Mouse (Mus musculus) midbrain, embryonic 16.5 days (tissue): ENCODE results near the gene Glis3. TPM values are rescaled to one million over a fixed set of nuclear protein-coding genes. Genes with fewer than 3 reads are reported as not detected.

Experiments used
- ATAC-seq: fragments of 200-750 bp; cut with Nextera tagmentation; 2 replicates; pipeline ENCODE4 v1.8.0; 2017; ENCODE audit warnings: moderate TSS enrichment
- H3K27ac ChIP-seq: fragments of 300-500 bp; sonication (generic); 2 replicates; pipeline ENCODE4 v1.5.1; 2014; ENCODE audit warnings: mild to moderate bottlenecking, low read length, mixed read lengths
- H3K27me3 ChIP-seq: fragments of 300-500 bp; sonication (generic); 2 replicates; pipeline ENCODE4 v1.6.1; 2014; ENCODE audit warnings: low read depth, low read length, mixed read lengths; ENCODE audit not compliant: control insufficient read depth, insufficient read depth
- H3K36me3 ChIP-seq: fragments of 300-500 bp; sonication (generic); 2 replicates; pipeline ENCODE4 v1.6.1; 2014; ENCODE audit warnings: mild to moderate bottlenecking, low read length, moderate library complexity, mixed read lengths; ENCODE audit not compliant: control insufficient read depth, insufficient read depth
- H3K4me1 ChIP-seq: fragments of 300-500 bp; sonication (generic); 2 replicates; pipeline ENCODE4 v1.6.1; 2014; ENCODE audit warnings: mild to moderate bottlenecking, low read length, mixed read lengths; ENCODE audit not compliant: control insufficient read depth, insufficient read depth
- H3K4me2 ChIP-seq: fragments of 300-500 bp; sonication (generic); 2 replicates; pipeline ENCODE4 v1.6.1; 2014; ENCODE audit warnings: mild to moderate bottlenecking, low read length, mixed read lengths
- H3K4me3 ChIP-seq: fragments of 300-500 bp; sonication (generic); 2 replicates; pipeline ENCODE4 v1.5.1; 2014; ENCODE audit warnings: low read depth, mild to moderate bottlenecking, low read length, moderate library complexity, mixed read lengths
- H3K9ac ChIP-seq: fragments of 300-500 bp; sonication (generic); 2 replicates; pipeline ENCODE4 v1.6.1; 2014; ENCODE audit warnings: low read depth, low read length, mixed read lengths
- H3K9me3 ChIP-seq: fragments of 300-500 bp; sonication (generic); replicated peaks from 2 replicates; pipeline ENCODE4 v1.6.1; 2014; ENCODE audit warnings: mild to moderate bottlenecking, low read length, mixed read lengths; ENCODE audit not compliant: control insufficient read depth, poor library complexity, severe bottlenecking
- WGBS: fragments of 180-500 bp; shearing (Covaris S2); extraction: QIAGEN DNeasy Blood & Tissue Kit; methylation state at CpG from one replicate; pipeline ENCODE4 v1.1.7; 2014; 5-methylcytosine and 5-hydroxymethylcytosine counted together
- polyA plus RNA-seq: library from polyadenylated mRNA; unstranded; fragments of >200 nt; fragmentation: Nextera tagmentation; extraction: Ambion mirVana; gene quantifications from 2 replicates; pipeline ENCODE4 v1.2.1, GENCODE M21; 2015

The Glis3 gene
- polyA plus RNA-seq, 1 experiment from 2014 or later: 2.7 TPM

GRCm38 (mm10) chr19:28393766-28394165 is 286.1 kb downstream of the Glis3 start:
- Histone ChIP-seq H3K27ac (no peak overlapping the region), H3K9me3 (no peaks in the 10 kb centered on the region), H3K4me2 (no peak overlapping the region), H3K36me3 (no peaks in the 10 kb centered on the region), H3K27me3 (no peaks in the 10 kb centered on the region; the same call in 1 of the 2 replicates), H3K9ac (no peak overlapping the region), H3K4me3 (no peak overlapping the region), H3K4me1 (no peaks in the 10 kb centered on the region)
- 86% methylated on average over 7 of the region's 7 CpGs for WGBS
- no peak for ATAC-seq

GRCm38 (mm10) chr19:28392838-28393237 is 287.0 kb downstream of the Glis3 start:
- ATAC-seq: no peak
- no peaks in the 10 kb centered on the region for H3K36me3 ChIP-seq

GRCm38 (mm10) chr19:28390920-28391319 is 289.0 kb downstream of the Glis3 start:
- no peak overlapping the region for H3K27ac ChIP-seq
- no peaks in the 10 kb centered on the region for H3K4me1 ChIP-seq
- 70% methylated on average over 4 of the region's 4 CpGs for WGBS
- H3K4me2 ChIP-seq: no peak overlapping the region
- no peaks in the 10 kb centered on the region for H3K9me3 ChIP-seq
- H3K9ac ChIP-seq: no peak overlapping the region
- no peaks in the 10 kb centered on the region; the same call in 1 of the 2 replicates for H3K27me3 ChIP-seq
- no peak overlapping the region for H3K4me3 ChIP-seq
- H3K36me3 ChIP-seq: no peaks in the 10 kb centered on the region
- no peak for ATAC-seq

More at GRCm38 (mm10) chr19:28392838-28393237, 287.0 kb downstream of the Glis3 start:
- Histone ChIP-seq H3K9ac (no peak overlapping the region), H3K27ac (no peak overlapping the region), H3K4me2 (no peak overlapping the region), H3K4me1 (no peaks in the 10 kb centered on the region), H3K4me3 (no peak overlapping the region), H3K27me3 (no peaks in the 10 kb centered on the region; the same call in 1 of the 2 replicates), H3K9me3 (no peaks in the 10 kb centered on the region)
- 85% methylated on average over 3 of the region's 3 CpGs for WGBS

GRCm38 (mm10) chr19:28389146-28389545 is 290.7 kb downstream of the Glis3 start:
- 73% methylated on average over 5 of the region's 5 CpGs for WGBS
- no peak overlapping the region for H3K4me3 ChIP-seq
- no peaks in the 10 kb centered on the region for H3K4me1 ChIP-seq
- ATAC-seq: no peak
- H3K36me3 ChIP-seq: no peaks in the 10 kb centered on the region
- no peaks in the 10 kb centered on the region for H3K9me3 ChIP-seq
- H3K9ac ChIP-seq: no peak overlapping the region
- no peak overlapping the region for H3K27ac ChIP-seq
- no peaks in the 10 kb centered on the region; the same call in 1 of the 2 replicates for H3K27me3 ChIP-seq
- H3K4me2 ChIP-seq: no peak overlapping the region

GRCm38 (mm10) chr19:28383425-28383824 is 296.5 kb downstream of the Glis3 start:
- 80% methylated on average over 5 of the region's 5 CpGs for WGBS
- ATAC-seq: no peak
- H3K27ac ChIP-seq: no peak overlapping the region
- no peaks in the 10 kb centered on the region for H3K9me3 ChIP-seq
- no peak overlapping the region for H3K4me2 ChIP-seq
- no peak overlapping the region for H3K9ac ChIP-seq
- H3K4me3 ChIP-seq: no peak overlapping the region
- H3K36me3 ChIP-seq: no peaks in the 10 kb centered on the region
- H3K27me3 ChIP-seq: no peaks in the 10 kb centered on the region
- H3K4me1 ChIP-seq: peaks cover 10% of the 10 kb centered on the region

- ATAC-seq: peak; percentile 71
- no peak overlapping the region for H3K27ac ChIP-seq
- H3K9ac ChIP-seq: no peak overlapping the region
- no peaks in the 10 kb centered on the region for H3K36me3 ChIP-seq
- no peak overlapping the region for H3K4me2 ChIP-seq
- peaks cover 10% of the 10 kb centered on the region for H3K4me1 ChIP-seq
- H3K9me3 ChIP-seq: no peaks in the 10 kb centered on the region
- H3K27me3 ChIP-seq: no peaks in the 10 kb centered on the region
- no peak overlapping the region for H3K4me3 ChIP-seq
- 24% methylated on average over 9 of the region's 10 CpGs for WGBS
Measured at GRCm38 (mm10) chr19:28382168-28382911, 297.5 kb downstream of the Glis3 start.

GRCm38 (mm10) chr19:28381441-28381840 is 298.4 kb downstream of the Glis3 start:
- WGBS: 46% methylated on average over 9 of the region's 9 CpGs
- H3K27me3 ChIP-seq: no peaks in the 10 kb centered on the region
- H3K4me1 ChIP-seq: peaks cover 10% of the 10 kb centered on the region
- no peaks in the 10 kb centered on the region for H3K36me3 ChIP-seq
- H3K9me3 ChIP-seq: no peaks in the 10 kb centered on the region
- H3K4me2 ChIP-seq: no peak overlapping the region
- no peak for ATAC-seq
- peak overlapping the region; percentile 28; the same call in 1 of the 2 replicates for H3K27ac ChIP-seq
- no peak overlapping the region for H3K4me3 ChIP-seq
- no peak overlapping the region for H3K9ac ChIP-seq

GRCm38 (mm10) chr19:28380691-28381262 is 299.1 kb downstream of the Glis3 start:
- Histone ChIP-seq H3K9me3 (no peaks in the 10 kb centered on the region), H3K9ac (no peak overlapping the region), H3K27ac (no peak overlapping the region), H3K4me2 (no peak overlapping the region), H3K4me1 (peaks cover 10% of the 10 kb centered on the region), H3K36me3 (no peaks in the 10 kb centered on the region), H3K27me3 (no peaks in the 10 kb centered on the region), H3K4me3 (no peak overlapping the region)
- WGBS: 44% methylated on average over 9 of the region's 9 CpGs
- ATAC-seq: peak; percentile 33; the same call in 1 of the 2 replicates

- Histone ChIP-seq H3K9me3 (no peaks in the 10 kb centered on the region), H3K9ac (no peak overlapping the region), H3K36me3 (no peaks in the 10 kb centered on the region), H3K4me2 (no peak overlapping the region), H3K4me1 (peaks cover 10% of the 10 kb centered on the region), H3K27ac (no peak overlapping the region), H3K27me3 (no peaks in the 10 kb centered on the region), H3K4me3 (no peak overlapping the region)
- WGBS: 81% methylated on average over 5 of the region's 5 CpGs
- no peak for ATAC-seq
Measured at GRCm38 (mm10) chr19:28377788-28378295, 302.0 kb downstream of the Glis3 start.
